ENCODE assay signal across 28 mouse cellular contexts in the genomic region with DNA sequence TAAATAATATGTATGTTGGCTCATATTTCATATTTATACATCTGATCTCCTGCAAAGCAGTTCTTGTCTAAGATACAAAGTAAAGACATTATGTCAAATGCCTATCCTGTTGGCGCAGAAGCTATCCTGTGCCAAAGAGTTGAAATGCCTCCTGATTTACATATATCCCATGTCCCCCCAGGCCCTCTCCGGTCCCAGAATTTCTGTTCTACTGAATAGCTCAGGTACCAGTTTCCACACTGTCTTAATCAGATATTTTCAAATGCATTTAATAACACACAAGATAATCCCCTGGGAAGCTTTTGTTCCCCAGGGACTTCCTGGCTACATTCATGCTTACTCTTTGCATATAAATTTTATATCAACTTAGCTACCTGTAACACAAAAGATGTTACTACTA.
"Had no signal": no experiment of that assay in that cellular context is flagged by ENCODE, and none has a peak within 500 bp of the region (broad histone marks: within the 10 kb centered on the region; RNA-seq: fewer than 3 reads in every experiment).

No protein-coding gene starts in this region.

- H3K36me3 ChIP-seq: embryonic facial prominence, embryonic 10.5 days; embryonic facial prominence, embryonic 12.5 days; embryonic facial prominence, embryonic 13.5 days; embryonic facial prominence, embryonic 15.5 days; forebrain, embryonic 10.5 days; forebrain, embryonic 12.5 days; forebrain, embryonic 15.5 days had no signal

- DNase-seq: cerebellum, adult 8-10 months; cerebellum, adult 9-10 months; cerebellum, adult 9-11 months; cerebellum, postnatal 10 days; cerebellum, postnatal 14 days; cerebellum, postnatal 25 days; cerebellum, postnatal 36 days; embryo, embryonic 11 days; forebrain, postnatal 0 days; gastrocnemius, adult 2 months; gastrocnemius, postnatal 10 days; gastrocnemius, postnatal 14 days; gastrocnemius, postnatal 25 days; gastrocnemius, postnatal 36 days; heart, adult 11 months; heart, adult 18-20 months; heart, adult 2 months had no signal

- ATAC-seq: forebrain, embryonic 13.5 days; forebrain, embryonic 14.5 days; forebrain, embryonic 15.5 days; forebrain, embryonic 16.5 days; forebrain, postnatal 0 days had no signal

- H3K9ac ChIP-seq: embryonic facial prominence, embryonic 12.5 days; embryonic facial prominence, embryonic 13.5 days; embryonic facial prominence, embryonic 15.5 days; forebrain, embryonic 12.5 days; forebrain, embryonic 13.5 days; forebrain, embryonic 15.5 days; forebrain, postnatal 0 days had no signal

- H3K4me2 ChIP-seq: embryonic facial prominence, embryonic 12.5 days; embryonic facial prominence, embryonic 13.5 days; embryonic facial prominence, embryonic 15.5 days; forebrain, embryonic 12.5 days; forebrain, embryonic 13.5 days; forebrain, embryonic 15.5 days had no signal

- H3K4me1 ChIP-seq: embryonic facial prominence, embryonic 10.5 days; embryonic facial prominence, embryonic 12.5 days; embryonic facial prominence, embryonic 13.5 days; embryonic facial prominence, embryonic 15.5 days; forebrain, embryonic 10.5 days; forebrain, embryonic 12.5 days; forebrain, embryonic 13.5 days; forebrain, embryonic 15.5 days had no signal

- H3K27me3 ChIP-seq: embryonic facial prominence, embryonic 12.5 days; embryonic facial prominence, embryonic 13.5 days; embryonic facial prominence, embryonic 15.5 days; forebrain, embryonic 12.5 days; forebrain, embryonic 13.5 days; forebrain, embryonic 15.5 days had no signal

- H3K4me3 ChIP-seq: embryonic facial prominence, embryonic 10.5 days; embryonic facial prominence, embryonic 12.5 days; embryonic facial prominence, embryonic 13.5 days; embryonic facial prominence, embryonic 15.5 days; erythroblast, embryonic 14.5 days; forebrain, embryonic 10.5 days; forebrain, embryonic 12.5 days; forebrain, embryonic 13.5 days; forebrain, embryonic 15.5 days; gastrocnemius, adult 2 months; heart, adult 2 months had no signal

- H3K9me3 ChIP-seq: embryonic facial prominence, embryonic 10.5 days; embryonic facial prominence, embryonic 12.5 days; embryonic facial prominence, embryonic 13.5 days; embryonic facial prominence, embryonic 15.5 days; forebrain, embryonic 10.5 days; forebrain, embryonic 12.5 days; forebrain, embryonic 13.5 days; forebrain, embryonic 15.5 days had no signal

- H3K27ac ChIP-seq: embryonic facial prominence, embryonic 10.5 days; embryonic facial prominence, embryonic 12.5 days; embryonic facial prominence, embryonic 13.5 days; embryonic facial prominence, embryonic 15.5 days; forebrain, embryonic 10.5 days; forebrain, embryonic 12.5 days; forebrain, embryonic 13.5 days; forebrain, embryonic 15.5 days; gastrocnemius, adult 2 months; heart, adult 2 months had no signal
